Mouse (Mus musculus) neural tube, postnatal 0 days (tissue): ENCODE results near the gene Gm3106. TPM values are rescaled to one million over a fixed set of nuclear protein-coding genes. Genes with fewer than 3 reads are reported as not detected.

Experiments
- polyA plus RNA-seq: library from polyadenylated mRNA; unstranded; fragments of >200 nt; fragmentation: Nextera tagmentation; extraction: Ambion mirVana; gene quantifications from 2 replicates; pipeline ENCODE4 v1.2.1, GENCODE M21; 2015

The Gm3106 gene
- polyA plus RNA-seq, result not detected in 2 replicates

GRCm38 (mm10) chr5:94217705-94218104, at the start of gene Gm3106:
TSS of gene Gm3106 (plus strand) at chr5:94218005.

Other genes starting within 250 kb of the Gm3106 start
- gene BC061212, start 147.5 kb upstream of the Gm3106 start, polyA plus RNA-seq, result not detected in 2 replicates
- gene Gm6351, start 141.6 kb upstream of the Gm3106 start, polyA plus RNA-seq, result not detected in 2 replicates
- not detected in 2 replicates for gene A430089I19Rik, start 88.8 kb downstream of the Gm3106 start, polyA plus RNA-seq
- gene Gm6502, start 96.4 kb downstream of the Gm3106 start, polyA plus RNA-seq, result not detected in 2 replicates
- gene AA792892, start 121.7 kb downstream of the Gm3106 start, polyA plus RNA-seq, result not detected in 2 replicates
- gene Gm7682, start 227.8 kb downstream of the Gm3106 start, polyA plus RNA-seq, result not detected in 2 replicates